Mouse (Mus musculus) CH12.LX (cell line): ENCODE measurements around the gene Ypel4.
A peak's percentile ranks its signal among the peaks of the same experiment; 100 is the strongest.

Source experiments
- CTCF ChIP-seq, 2 experiments: IDR thresholded peaks in 1 of 2; conservative IDR thresholded peaks in 1 of 2; 2 replicates each; pipeline ENCODE4 v1.5.1; 2011 to 2012; ENCODE audit warnings: low read depth in 2 of 2, low read length in 2 of 2, improper control_type of control experiment in 1 of 2, inconsistent platforms in 1 of 2, mild to moderate bottlenecking in 1 of 2, moderate library complexity in 1 of 2
- EP300 ChIP-seq: IDR thresholded peaks from 2 replicates; pipeline ENCODE4 v1.6.1; 2011; ENCODE audit warnings: low read length, improper control_type of control experiment
- MAZ ChIP-seq: IDR thresholded peaks from 2 replicates; pipeline ENCODE4 v1.6.1; 2012; ENCODE audit warnings: low read depth, mild to moderate bottlenecking, inconsistent platforms, low read length, improper control_type of control experiment, moderate library complexity
- NELFE ChIP-seq: IDR thresholded peaks from 2 replicates; pipeline ENCODE4 v1.6.1; 2011; ENCODE audit warnings: low read depth, low read length, improper control_type of control experiment
- POLR2A ChIP-seq: IDR thresholded peaks from 2 replicates; pipeline ENCODE4 v1.6.1; 2011; ENCODE audit warnings: low read depth, mild to moderate bottlenecking, improper control_type of control experiment, low read length
- ZC3H11A ChIP-seq: IDR thresholded peaks from 2 replicates; pipeline ENCODE4 v1.6.1; 2012; ENCODE audit warnings: low read depth, mild to moderate bottlenecking, inconsistent platforms, low read length, improper control_type of control experiment

- TF ChIP-seq NELFE (no peak), EP300 (no peak), MAZ (no peak), CTCF (conservative IDR thresholded peaks at IDR 0.05 in 1 of 2, IDR thresholded peaks at IDR 0.05 in 1 of 2; ENCODE audit: low read depth in 2 of 2, low read length in 2 of 2) (peak in 1 of 2 experiments; percentile 51; a peak in 2 of 4 replicates), POLR2A (no peak), ZC3H11A (no peak)
These were observed 45.4 kb downstream of the Ypel4 start for GRCm38 (mm10) chr2:84779210-84779609.
